Mouse (Mus musculus): ENCODE data around the gene Frrs1l. TPM values are rescaled to one million over a fixed set of nuclear protein-coding genes. Genes with fewer than 3 reads are reported as not detected.

Gene Frrs1l
- polyA plus RNA-seq, 1 experiment from 2014 or later: 9.2 TPM

DNA sequence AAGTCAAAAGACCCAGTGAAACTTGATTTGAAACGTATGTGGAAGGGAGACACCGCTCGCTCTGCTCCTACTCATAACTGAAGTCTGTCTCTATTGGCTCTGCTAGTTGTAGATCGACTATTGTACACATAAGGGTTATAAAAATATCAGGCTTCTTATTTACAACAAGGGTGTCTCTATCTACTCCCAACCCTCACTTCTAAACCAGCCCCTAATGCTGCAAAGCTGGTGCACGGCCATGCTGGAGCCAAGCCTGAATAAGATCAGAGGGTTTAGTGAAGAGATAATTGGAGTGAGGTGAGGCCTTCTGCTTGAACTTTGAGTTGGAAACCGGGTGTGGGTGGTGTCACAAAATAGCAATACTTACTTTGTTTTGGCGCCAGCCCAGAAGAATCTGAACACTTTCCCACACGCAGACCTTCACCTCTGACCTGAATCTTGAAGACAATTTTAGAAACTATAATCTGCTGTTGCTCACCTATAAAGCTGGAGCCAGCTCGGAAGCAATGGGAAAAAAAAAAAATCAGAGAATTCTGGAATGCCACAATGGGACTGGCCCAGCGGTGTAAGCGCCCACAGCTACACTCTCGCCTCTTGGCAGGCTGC, 28.8 kb downstream of the Frrs1l start:
- Histone ChIP-seq H3K27me3 (no peaks in the 10 kb centered on the region), H3K36me3 (no peaks in the 10 kb centered on the region), H3K4me3 (no peak overlapping the region), H3K9ac (no peak overlapping the region), H3K9me3 (replicated peaks) (no peaks in the 10 kb centered on the region), H3K27ac (no peak overlapping the region), H3K4me2 (replicated peaks) (no peak overlapping the region), H3K4me1 (no peaks in the 10 kb centered on the region)
- 86% methylated on average over 12 of the region's 12 CpGs for WGBS
- no peak for ATAC-seq (ENCODE audit: low FRiP score)

- H3K4me3 ChIP-seq: no peak overlapping the region
- H3K9ac ChIP-seq: no peak overlapping the region
- H3K27me3 ChIP-seq: no peaks in the 10 kb centered on the region
- no peak for ATAC-seq (ENCODE audit: low FRiP score)
- H3K4me2 ChIP-seq (replicated peaks): no peak overlapping the region
- no peak overlapping the region for H3K27ac ChIP-seq
- 60% methylated on average over 9 of the region's 9 CpGs for WGBS
- H3K9me3 ChIP-seq (replicated peaks): no peaks in the 10 kb centered on the region
- H3K36me3 ChIP-seq: no peaks in the 10 kb centered on the region
- H3K4me1 ChIP-seq: no peaks in the 10 kb centered on the region
Measured at GRCm38 (mm10) chr4:56957518-56957917, 32.7 kb downstream of the Frrs1l start.

DNA sequence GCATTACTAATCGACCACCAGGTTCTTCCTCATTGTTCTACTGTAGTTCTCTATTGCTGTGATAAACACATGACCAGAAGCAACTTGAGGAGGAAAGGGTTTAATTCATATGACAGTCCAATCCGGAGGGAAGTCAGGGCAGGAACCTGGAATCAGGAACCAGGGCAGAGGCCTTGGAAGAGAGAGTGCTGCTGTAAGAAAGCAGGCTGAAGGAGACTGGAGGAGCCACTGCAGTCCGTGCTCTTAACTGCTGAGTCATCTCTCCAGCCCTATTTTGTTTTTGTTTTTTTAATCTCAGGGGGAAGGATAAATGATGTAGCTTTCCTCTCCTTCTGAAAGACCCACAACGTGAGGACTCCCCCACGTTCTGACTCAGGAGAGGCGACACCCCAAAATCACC, 37.0 kb downstream of the Frrs1l start:
- Histone ChIP-seq H3K4me2 (replicated peaks) (no peak overlapping the region), H3K9me3 (replicated peaks) (no peaks in the 10 kb centered on the region), H3K36me3 (no peaks in the 10 kb centered on the region), H3K4me1 (no peaks in the 10 kb centered on the region), H3K27ac (no peak overlapping the region), H3K27me3 (no peaks in the 10 kb centered on the region), H3K9ac (no peak overlapping the region), H3K4me3 (no peak overlapping the region)
- no peak for ATAC-seq (ENCODE audit: low FRiP score)
- 62% methylated on average over 6 of the region's 6 CpGs for WGBS

- no peak overlapping the region for H3K4me2 ChIP-seq (replicated peaks)
- 87% methylated on average over 3 of the region's 3 CpGs for WGBS
- no peak overlapping the region for H3K4me3 ChIP-seq
- no peak overlapping the region for H3K27ac ChIP-seq
- H3K36me3 ChIP-seq: no peaks in the 10 kb centered on the region
- ATAC-seq (ENCODE audit: low FRiP score): no peak
- H3K4me1 ChIP-seq: 0 out of 2 replicates have a peak, but pooled peaks cover 4% of the 10 kb centered on the region
- H3K9ac ChIP-seq: no peak overlapping the region
- H3K9me3 ChIP-seq (replicated peaks): no peaks in the 10 kb centered on the region
- no peaks in the 10 kb centered on the region for H3K27me3 ChIP-seq
Measured at GRCm38 (mm10) chr4:56951701-56952100, 38.5 kb downstream of the Frrs1l start.

- no peaks in the 10 kb centered on the region for H3K36me3 ChIP-seq
- no peaks in the 10 kb centered on the region for H3K9me3 ChIP-seq (replicated peaks)
- H3K27me3 ChIP-seq: no peaks in the 10 kb centered on the region
- no peak overlapping the region for H3K27ac ChIP-seq
- peaks cover 19% of the 10 kb centered on the region for H3K4me1 ChIP-seq
- no peak overlapping the region for H3K4me3 ChIP-seq
- H3K4me2 ChIP-seq (replicated peaks): no peak overlapping the region
- WGBS: 74% methylated on average over 6 of the region's 6 CpGs
- no peak overlapping the region for H3K9ac ChIP-seq
- no peak for ATAC-seq (ENCODE audit: low FRiP score)
Measured at GRCm38 (mm10) chr4:56949494-56949893, 40.7 kb downstream of the Frrs1l start.

GRCm38 (mm10) chr4:56946641-56947640, 43.2 kb downstream of the Frrs1l start, which contains the start of gene Tmem245:
Gene Tmem245, minus strand, starts transcription at chr4:56947437.
- Histone ChIP-seq H3K27ac (peak within 1 kb of the TSS; percentile 86), H3K36me3 (no peaks in the 10 kb centered on the region), H3K4me3 (peak within 1 kb of the TSS; percentile 82), H3K9ac (peak within 1 kb of the TSS; percentile 79), H3K4me1 (peaks cover 31% of the 10 kb centered on the region), H3K4me2 (replicated peaks) (peak within 1 kb of the TSS; percentile 92), H3K9me3 (replicated peaks) (no peaks in the 10 kb centered on the region), H3K27me3 (no peaks in the 10 kb centered on the region)
- peak; percentile 98 for ATAC-seq (ENCODE audit: low FRiP score)
- WGBS: under 1% methylated on average over 107 of the region's 107 CpGs

DNA sequence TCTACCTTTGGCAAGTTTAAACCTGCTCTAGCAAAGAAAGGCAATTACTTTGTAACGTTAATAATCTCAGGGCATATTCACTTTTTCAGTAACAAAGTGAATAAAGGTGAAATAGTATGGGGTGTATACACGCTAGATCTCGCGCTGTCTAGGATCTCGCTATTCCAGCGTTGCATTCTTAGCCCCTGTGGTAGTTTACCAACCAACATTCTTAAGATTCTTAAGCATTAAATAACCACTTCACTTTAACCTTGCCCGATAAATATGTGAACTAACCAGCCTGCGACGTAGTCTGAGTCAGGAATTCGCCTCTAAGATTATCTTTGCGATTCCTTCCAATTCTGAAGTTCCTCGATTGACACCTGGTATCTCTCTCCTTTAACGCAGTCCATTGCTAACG, 44.0 kb downstream of the Frrs1l start:
- peak overlapping the region; percentile 92 for H3K4me2 ChIP-seq (replicated peaks)
- H3K4me3 ChIP-seq: peak overlapping the region; percentile 82
- no peaks in the 10 kb centered on the region for H3K9me3 ChIP-seq (replicated peaks)
- no peaks in the 10 kb centered on the region for H3K27me3 ChIP-seq
- H3K9ac ChIP-seq: peak overlapping the region; percentile 79
- 2% methylated on average over 14 of the region's 14 CpGs for WGBS
- peaks cover 31% of the 10 kb centered on the region for H3K4me1 ChIP-seq
- no peaks in the 10 kb centered on the region for H3K36me3 ChIP-seq
- no peak for ATAC-seq (ENCODE audit: low FRiP score)
- H3K27ac ChIP-seq: peak overlapping the region; percentile 86; the same call in 1 of the 2 replicates

GRCm38 (mm10) chr4:56944286-56944685, 45.9 kb downstream of the Frrs1l start:
- H3K4me2 ChIP-seq (replicated peaks): no peak overlapping the region
- H3K4me1 ChIP-seq: peaks cover 31% of the 10 kb centered on the region
- H3K9ac ChIP-seq: no peak overlapping the region
- 64% methylated on average over 4 of the region's 4 CpGs for WGBS
- no peaks in the 10 kb centered on the region for H3K36me3 ChIP-seq
- no peak overlapping the region for H3K4me3 ChIP-seq
- no peak for ATAC-seq (ENCODE audit: low FRiP score)
- no peak overlapping the region for H3K27ac ChIP-seq
- no peaks in the 10 kb centered on the region for H3K27me3 ChIP-seq
- H3K9me3 ChIP-seq (replicated peaks): no peaks in the 10 kb centered on the region

DNA sequence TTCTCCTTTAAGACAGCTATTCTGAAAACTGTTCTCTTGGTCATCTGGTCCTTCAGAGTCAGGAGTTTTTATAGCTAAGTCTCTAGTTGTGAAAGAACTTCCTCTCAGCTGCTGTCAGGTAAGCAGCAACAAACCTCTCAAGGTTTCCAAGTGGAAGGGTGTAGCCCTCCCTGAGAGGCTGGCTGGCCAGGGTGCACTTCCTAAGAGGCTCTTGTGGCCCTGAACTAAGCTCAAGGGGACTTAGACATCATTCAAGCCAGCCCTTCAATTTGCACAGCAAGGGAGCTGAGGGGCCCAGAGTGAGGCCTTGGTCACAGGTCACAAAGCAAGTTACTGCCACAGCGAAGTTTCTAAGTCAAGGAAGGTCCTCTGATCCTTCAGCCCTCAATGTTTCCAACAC, 46.9 kb downstream of the Frrs1l start:
- H3K4me3 ChIP-seq: no peak overlapping the region
- no peaks in the 10 kb centered on the region for H3K27me3 ChIP-seq
- ATAC-seq (ENCODE audit: low FRiP score): no peak
- 48% methylated on average over 1 of the region's 1 CpGs for WGBS
- H3K9ac ChIP-seq: no peak overlapping the region
- H3K9me3 ChIP-seq (replicated peaks): no peaks in the 10 kb centered on the region
- H3K4me2 ChIP-seq (replicated peaks): no peak overlapping the region
- no peak overlapping the region for H3K27ac ChIP-seq
- H3K36me3 ChIP-seq: no peaks in the 10 kb centered on the region
- H3K4me1 ChIP-seq: peaks cover 31% of the 10 kb centered on the region

DNA sequence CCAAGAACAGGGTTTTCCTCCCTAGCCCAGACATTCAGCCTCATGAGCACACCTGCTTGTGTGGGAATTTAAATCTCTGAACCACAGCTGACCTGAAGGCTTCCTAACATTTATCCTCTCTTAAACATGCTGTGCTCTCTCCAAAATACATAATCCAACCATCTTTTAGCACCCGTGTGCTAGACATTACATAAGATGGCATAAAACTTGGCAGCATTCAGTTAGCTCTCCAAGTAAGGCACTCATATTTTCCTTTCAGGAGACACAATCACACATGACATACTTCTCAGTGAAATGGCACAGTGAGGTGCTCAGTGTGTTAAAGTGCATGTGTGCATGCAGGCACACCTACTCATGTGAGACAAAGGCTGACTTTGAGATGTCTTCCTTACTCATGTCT, 47.6 kb downstream of the Frrs1l start:
- Histone ChIP-seq H3K9ac (no peak overlapping the region), H3K27ac (no peak overlapping the region), H3K9me3 (replicated peaks) (no peaks in the 10 kb centered on the region), H3K27me3 (no peaks in the 10 kb centered on the region), H3K36me3 (no peaks in the 10 kb centered on the region), H3K4me3 (no peak overlapping the region), H3K4me1 (peaks cover 29% of the 10 kb centered on the region), H3K4me2 (replicated peaks) (no peak overlapping the region)
- ATAC-seq (ENCODE audit: low FRiP score): no peak
- 90% methylated on average over 1 of the region's 1 CpGs for WGBS

- Histone ChIP-seq H3K4me2 (replicated peaks) (no peak overlapping the region), H3K36me3 (no peaks in the 10 kb centered on the region), H3K4me1 (peaks cover 25% of the 10 kb centered on the region), H3K4me3 (no peak overlapping the region), H3K27me3 (no peaks in the 10 kb centered on the region), H3K9me3 (replicated peaks) (no peaks in the 10 kb centered on the region), H3K27ac (no peak overlapping the region), H3K9ac (no peak overlapping the region)
- WGBS: 48% methylated on average over 4 of the region's 4 CpGs
- ATAC-seq (ENCODE audit: low FRiP score): no peak
Measured at GRCm38 (mm10) chr4:56941481-56941880, 48.7 kb downstream of the Frrs1l start.

- H3K27me3 ChIP-seq: no peaks in the 10 kb centered on the region
- no peak overlapping the region for H3K9ac ChIP-seq
- no peak overlapping the region for H3K4me2 ChIP-seq (replicated peaks)
- no peaks in the 10 kb centered on the region for H3K9me3 ChIP-seq (replicated peaks)
- H3K4me3 ChIP-seq: no peak overlapping the region
- peaks cover 10% of the 10 kb centered on the region for H3K36me3 ChIP-seq
- no peaks in the 10 kb centered on the region for H3K4me1 ChIP-seq
- H3K27ac ChIP-seq: no peak overlapping the region
- ATAC-seq (ENCODE audit: low FRiP score): no peak
- WGBS: 69% methylated on average over 6 of the region's 6 CpGs
Measured at GRCm38 (mm10) chr4:56937136-56937535, 53.1 kb downstream of the Frrs1l start.
